Mouse (Mus musculus) E14TG2a.4 (cell line): ENCODE data around the gene Mlxip.

Experiments
- CTCF ChIP-seq: conservative IDR thresholded peaks from 2 replicates; pipeline ENCODE4 v1.5.1; 2014; ENCODE audit warnings: low read length
- NANOG ChIP-seq: IDR thresholded peaks from 2 replicates; pipeline ENCODE4 v1.6.1; 2014; ENCODE audit warnings: borderline replicate concordance, low read length, mixed read lengths
- POU5F1 ChIP-seq: IDR thresholded peaks from 2 replicates; pipeline ENCODE4 v1.6.1; 2014; ENCODE audit warnings: low read length, borderline replicate concordance

GRCm38 (mm10) chr5:123391442-123391809, 3.2 kb upstream of the Mlxip start:
- no peak for TF ChIP-seq CTCF
- no peak for TF ChIP-seq POU5F1
- TF ChIP-seq NANOG, result no peak
